Mouse (Mus musculus) layer of hippocampus, adult 9-11 months (tissue): ENCODE measurements at regions not wholly inside any gene's neighbourhood (a gene's known extent, or its start where the extent isn't known, plus 50 kb on each side); places are given as distances from the start of the nearest gene placed in this dataset.
A peak's percentile ranks its signal among the peaks of the same experiment; 100 is the strongest.

ENCODE experiments used
- DNase-seq: peaks from one replicate; pipeline ENCODE4 v3.0.0; 2022

GRCm38 (mm10) chr5:27906550-27906949 is 64.6 kb downstream of the Htr5a start:
- DNase-seq: peak; percentile 47

- DNase-seq: no peak
These were observed 66.5 kb downstream of the Htr5a start for GRCm38 (mm10) chr5:27908329-27908960.
